Mouse (Mus musculus) hindbrain, embryonic 11.5 days (tissue): ENCODE measurements at regions not wholly inside any gene's neighbourhood (a gene's known extent, or its start where the extent isn't known, plus 50 kb on each side); places are given as distances from the start of the nearest gene placed in this dataset.

ENCODE experiments used
- ATAC-seq: fragments of 200-750 bp; cut with Nextera tagmentation; 2 replicates; pipeline ENCODE4 v1.8.0; 2017; ENCODE audit warnings: mild to moderate bottlenecking, moderate TSS enrichment, moderate library complexity; ENCODE audit not compliant: low FRiP score
- DNase-seq: peaks from one replicate; pipeline ENCODE4 v3.0.0-alpha.2; 2015; ENCODE audit warnings: low spot score
- H3K27ac ChIP-seq: fragments of 300-500 bp; sonication (generic); 2 replicates; pipeline ENCODE4 v1.5.1; 2014; ENCODE audit warnings: mild to moderate bottlenecking, low read depth, low read length
- H3K27me3 ChIP-seq: fragments of 300-500 bp; sonication (generic); 2 replicates; pipeline ENCODE4 v1.6.1; 2014; ENCODE audit warnings: mild to moderate bottlenecking, low read length, moderate library complexity, mixed read lengths; ENCODE audit not compliant: control insufficient read depth, insufficient read depth
- H3K36me3 ChIP-seq: fragments of 300-500 bp; sonication (generic); 2 replicates; pipeline ENCODE4 v1.6.1; 2014; ENCODE audit warnings: mild to moderate bottlenecking, low read length, moderate library complexity, mixed read lengths; ENCODE audit not compliant: control insufficient read depth, insufficient read depth
- H3K4me1 ChIP-seq: fragments of 300-500 bp; sonication (generic); replicated peaks from 2 replicates; pipeline ENCODE4 v1.6.1; 2014; ENCODE audit warnings: low read length, mixed read lengths; ENCODE audit not compliant: control insufficient read depth, insufficient read depth
- H3K4me2 ChIP-seq: fragments of 300-500 bp; sonication (generic); replicated peaks from 2 replicates; pipeline ENCODE4 v1.6.1; 2014; ENCODE audit warnings: mild to moderate bottlenecking, low read depth, low read length
- H3K4me3 ChIP-seq: fragments of 300-500 bp; sonication (generic); 2 replicates; pipeline ENCODE4 v1.5.1; 2014; ENCODE audit warnings: low read depth, low read length
- H3K9ac ChIP-seq: fragments of 300-500 bp; sonication (generic); 2 replicates; pipeline ENCODE4 v1.6.1; 2014; ENCODE audit warnings: low read depth, low read length
- H3K9me3 ChIP-seq: fragments of 300-500 bp; sonication (generic); 2 replicates; pipeline ENCODE4 v1.6.1; 2016; ENCODE audit warnings: low read length; ENCODE audit not compliant: control insufficient read depth
- WGBS: fragments of 180-500 bp; shearing (Covaris S2); extraction: QIAGEN DNeasy Blood & Tissue Kit; methylation state at CpG from one replicate; pipeline ENCODE4 v1.1.7; 2014; 5-methylcytosine and 5-hydroxymethylcytosine counted together

- DNase-seq, result peak; percentile 56
- Histone ChIP-seq H3K27ac (no peak overlapping the region), H3K36me3 (no peaks in the 10 kb centered on the region), H3K9ac (no peak overlapping the region), H3K9me3 (no peaks in the 10 kb centered on the region), H3K27me3 (no peaks in the 10 kb centered on the region), H3K4me1 (no peaks in the 10 kb centered on the region), H3K4me2 (no peak overlapping the region), H3K4me3 (no peak overlapping the region)
- ATAC-seq, result no peak
- WGBS, result 0% methylated on average over 1 of the region's 1 CpGs
Measured at GRCm38 (mm10) chr10:51792030-51792429, 114.5 kb downstream of the Rfx6 start.

- no peak for DNase-seq
- Histone ChIP-seq H3K36me3 (no peaks in the 10 kb centered on the region), H3K9me3 (no peaks in the 10 kb centered on the region), H3K4me1 (no peaks in the 10 kb centered on the region), H3K4me3 (no peak overlapping the region), H3K4me2 (no peak overlapping the region), H3K27ac (no peak overlapping the region), H3K9ac (no peak overlapping the region), H3K27me3 (no peaks in the 10 kb centered on the region)
- 92% methylated on average over 7 of the region's 7 CpGs for WGBS
- no peak for ATAC-seq
Measured at GRCm38 (mm10) chr10:51793876-51794275, 116.3 kb downstream of the Rfx6 start.

GRCm38 (mm10) chr10:51816626-51817025, 139.1 kb downstream of the Rfx6 start:
- Histone ChIP-seq H3K4me3 (no peak overlapping the region), H3K9me3 (no peaks in the 10 kb centered on the region), H3K9ac (no peak overlapping the region), H3K36me3 (no peaks in the 10 kb centered on the region), H3K27ac (no peak overlapping the region), H3K27me3 (no peaks in the 10 kb centered on the region), H3K4me2 (no peak overlapping the region), H3K4me1 (no peaks in the 10 kb centered on the region)
- ATAC-seq (no peak), DNase-seq (no peak)
- WGBS, result 42% methylated on average over 1 of the region's 1 CpGs

GRCm38 (mm10) chr10:51823900-51824299, 146.3 kb downstream of the Rfx6 start:
- no peak overlapping the region for H3K27ac ChIP-seq
- no peak for DNase-seq
- H3K4me2 ChIP-seq, result no peak overlapping the region
- no peaks in the 10 kb centered on the region for H3K9me3 ChIP-seq
- H3K36me3 ChIP-seq, result no peaks in the 10 kb centered on the region
- no peak overlapping the region for H3K4me3 ChIP-seq
- 92% methylated on average over 2 of the region's 2 CpGs for WGBS
- H3K27me3 ChIP-seq, result no peaks in the 10 kb centered on the region
- no peaks in the 10 kb centered on the region for H3K4me1 ChIP-seq
- H3K9ac ChIP-seq, result no peak overlapping the region
- no peak for ATAC-seq

GRCm38 (mm10) chr10:51826431-51826964, 148.9 kb downstream of the Rfx6 start:
- DNase-seq (no peak), ATAC-seq (no peak)
- H3K4me3 ChIP-seq, result no peak overlapping the region
- 64% methylated on average over 6 of the region's 6 CpGs for WGBS
- no peaks in the 10 kb centered on the region for H3K36me3 ChIP-seq
- H3K4me2 ChIP-seq, result no peak overlapping the region
- H3K4me1 ChIP-seq, result no peaks in the 10 kb centered on the region
- H3K27me3 ChIP-seq, result no peaks in the 10 kb centered on the region
- no peak overlapping the region for H3K9ac ChIP-seq
- H3K9me3 ChIP-seq, result no peaks in the 10 kb centered on the region
- H3K27ac ChIP-seq, result no peak overlapping the region

GRCm38 (mm10) chr10:51832459-51832858, 154.9 kb downstream of the Rfx6 start:
- Histone ChIP-seq H3K4me1 (no peaks in the 10 kb centered on the region), H3K27me3 (no peaks in the 10 kb centered on the region), H3K9ac (no peak overlapping the region), H3K36me3 (no peaks in the 10 kb centered on the region), H3K4me3 (no peak overlapping the region), H3K9me3 (no peaks in the 10 kb centered on the region), H3K27ac (no peak overlapping the region), H3K4me2 (no peak overlapping the region)
- DNase-seq (no peak), ATAC-seq (no peak)
- 69% methylated on average over 4 of the region's 4 CpGs for WGBS

GRCm38 (mm10) chr10:51843099-51843498, 165.5 kb downstream of the Rfx6 start:
- no peak for ATAC-seq
- no peaks in the 10 kb centered on the region for H3K9me3 ChIP-seq
- no peak overlapping the region for H3K4me3 ChIP-seq
- 97% methylated on average over 1 of the region's 1 CpGs for WGBS
- no peak overlapping the region for H3K4me2 ChIP-seq
- no peaks in the 10 kb centered on the region for H3K36me3 ChIP-seq
- no peaks in the 10 kb centered on the region for H3K27me3 ChIP-seq
- H3K4me1 ChIP-seq, result no peaks in the 10 kb centered on the region
- no peak overlapping the region for H3K27ac ChIP-seq
- DNase-seq, result no peak
- no peak overlapping the region for H3K9ac ChIP-seq

GRCm38 (mm10) chr10:51846287-51846686, 168.7 kb downstream of the Rfx6 start:
- ATAC-seq, result no peak

GRCm38 (mm10) chr10:51869409-51869808, 152.9 kb upstream of the Vgll2 start:
- DNase-seq, result no peak
- H3K9ac ChIP-seq, result no peak overlapping the region
- H3K4me2 ChIP-seq, result no peak overlapping the region
- no peak overlapping the region for H3K4me3 ChIP-seq
- 89% methylated on average over 3 of the region's 3 CpGs for whole genome bisulfite sequencing
- H3K27ac ChIP-seq, result no peak overlapping the region
- H3K36me3 ChIP-seq, result no peaks in the 10 kb centered on the region
- no peaks in the 10 kb centered on the region for H3K27me3 ChIP-seq
- no peaks in the 10 kb centered on the region for H3K4me1 ChIP-seq
- no peak for ATAC-seq
- H3K9me3 ChIP-seq, result no peaks in the 10 kb centered on the region

More at GRCm38 (mm10) chr10:51846287-51846686, 168.7 kb downstream of the Rfx6 start:
- no peak overlapping the region for H3K27ac ChIP-seq
- H3K27me3 ChIP-seq, result no peaks in the 10 kb centered on the region
- H3K9ac ChIP-seq, result no peak overlapping the region
- DNase-seq, result no peak
- WGBS, result 75% methylated on average over 4 of the region's 4 CpGs
- H3K4me3 ChIP-seq, result no peak overlapping the region
- H3K4me2 ChIP-seq, result no peak overlapping the region
- no peaks in the 10 kb centered on the region for H3K9me3 ChIP-seq
- H3K36me3 ChIP-seq, result no peaks in the 10 kb centered on the region
- H3K4me1 ChIP-seq, result no peaks in the 10 kb centered on the region
